Mouse (Mus musculus) heart, adult 11 months (tissue): Measurements from ENCODE around the gene Sdcbp2.
"Not testable (repeated sequence)": the region's sequence is repeated elsewhere in the genome, so short reads cannot be mapped to it uniquely, and the experiment has no call there.

ENCODE experiments used
- DNase-seq: peaks from one replicate; pipeline ENCODE4 v3.0.0; 2022

Sdcbp2 gene

GRCm38 (mm10) chr2:151569452-151569851, 3.0 kb upstream of the Sdcbp2 start:
- DNase-seq, result no peak

GRCm38 (mm10) chr2:151573667-151574066, 1.2 kb downstream of the Sdcbp2 start:
- DNase-seq, result no peak

GRCm38 (mm10) chr2:151574607-151575006, 2.2 kb downstream of the Sdcbp2 start:
- no peak for DNase-seq

GRCm38 (mm10) chr2:151575119-151575698, 2.8 kb downstream of the Sdcbp2 start:
- peak; percentile 90 for DNase-seq

- peak; percentile 99 for DNase-seq
These were observed 3.4 kb downstream of the Sdcbp2 start for GRCm38 (mm10) chr2:151575699-151576389.

GRCm38 (mm10) chr2:151579183-151579582, 6.8 kb downstream of the Sdcbp2 start:
- DNase-seq, result no peak

- DNase-seq, result no peak
These were observed 8.5 kb downstream of the Sdcbp2 start for GRCm38 (mm10) chr2:151580945-151581344.

GRCm38 (mm10) chr2:151585934-151586333, 13.5 kb downstream of the Sdcbp2 start:
- DNase-seq, result no peak

- no peak for DNase-seq
These were observed 14.4 kb downstream of the Sdcbp2 start for GRCm38 (mm10) chr2:151586807-151587206.

- no peak for DNase-seq
These were observed 14.9 kb downstream of the Sdcbp2 start for GRCm38 (mm10) chr2:151587306-151587705.

GRCm38 (mm10) chr2:151598068-151598467, 25.6 kb downstream of the Sdcbp2 start:
- no peak for DNase-seq

- DNase-seq, result no peak
These were observed 29.7 kb downstream of the Sdcbp2 start for GRCm38 (mm10) chr2:151602106-151602505.

- no peak for DNase-seq
These were observed 31.2 kb downstream of the Sdcbp2 start for GRCm38 (mm10) chr2:151603630-151604029.

- no peak for DNase-seq
These were observed 33.1 kb downstream of the Sdcbp2 start for GRCm38 (mm10) chr2:151605437-151605987.

GRCm38 (mm10) chr2:151608435-151608834, 36.0 kb downstream of the Sdcbp2 start:
- DNase-seq, result no peak

- DNase-seq, result no peak
These were observed 37.6 kb downstream of the Sdcbp2 start for GRCm38 (mm10) chr2:151609974-151610373.

- not testable (repeated sequence) for DNase-seq
These were observed 43.4 kb downstream of the Sdcbp2 start for GRCm38 (mm10) chr2:151615779-151616178.

GRCm38 (mm10) chr2:151616551-151617329, 44.3 kb downstream of the Sdcbp2 start:
- no peak for DNase-seq

- DNase-seq, result peak; percentile 58
These were observed 51.4 kb downstream of the Sdcbp2 start for GRCm38 (mm10) chr2:151623776-151624175.

GRCm38 (mm10) chr2:151626296-151626695, 53.9 kb downstream of the Sdcbp2 start:
- peak; percentile 77 for DNase-seq

- no peak for DNase-seq
These were observed 55.6 kb downstream of the Sdcbp2 start for GRCm38 (mm10) chr2:151628011-151628410.

- peak; percentile 41 for DNase-seq
These were observed 56.9 kb downstream of the Sdcbp2 start for GRCm38 (mm10) chr2:151629310-151629709.

- peak; percentile 75 for DNase-seq
These were observed 59.2 kb downstream of the Sdcbp2 start for GRCm38 (mm10) chr2:151631406-151632158.
